9 mouse cellular contexts compared by ENCODE assay signal in the genomic region with DNA sequence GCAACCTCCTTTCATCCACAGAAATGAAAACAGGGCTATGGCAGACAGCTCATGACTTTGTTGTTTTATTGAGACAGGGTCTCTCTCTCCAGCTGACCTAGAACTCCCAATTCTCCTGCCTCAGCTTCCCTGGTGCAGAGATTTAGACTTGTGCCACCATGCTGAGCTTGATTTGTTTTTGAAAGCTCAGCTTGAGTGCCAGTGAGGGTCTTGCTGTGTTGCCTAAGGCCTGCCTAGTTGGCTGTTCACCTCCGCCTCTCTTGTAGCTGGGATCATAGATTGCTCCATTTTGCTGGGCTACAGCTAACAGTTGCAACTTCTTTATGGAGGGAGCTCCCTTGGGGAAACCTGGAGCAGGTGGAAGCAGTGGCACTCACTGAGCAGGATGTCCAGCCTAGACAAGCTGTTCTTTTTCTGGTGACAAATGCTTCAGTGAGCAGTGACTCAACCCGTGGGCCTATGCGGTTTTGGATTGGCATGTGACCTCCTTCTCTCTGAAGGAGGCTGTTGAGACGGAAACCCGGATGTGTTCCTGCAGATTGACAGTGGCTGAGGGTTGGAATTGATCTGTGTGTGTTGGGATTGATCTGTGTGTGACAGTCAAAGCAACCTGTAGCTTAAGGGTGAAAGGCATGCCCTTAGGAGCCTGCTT.
DNase-seq lines count a peak whose midpoint lies in the region; ATAC-seq and TF ChIP-seq lines count a peak whose summit lies in the region.
"Had no signal": no experiment of that assay in that cellular context is flagged by ENCODE, and none has a peak within 500 bp of the region (broad histone marks: within the 10 kb centered on the region; RNA-seq: fewer than 3 reads in every experiment).

No protein-coding gene starts in this region.

- peak; percentile 85 for DNase-seq in heart, adult 11 months
- no peak for DNase-seq in heart, adult 2 months
- DNase-seq in thymus, postnatal 14 days = peak; percentile 6
- DNase-seq in thymus, postnatal 4 days = no peak
- DNase-seq in ovary, postnatal 14 days (ENCODE audit: low spot score) = no peak

- no peak for TF ChIP-seq CTCF in heart, adult 2 months (IDR thresholded peaks at IDR 0.05)

- no peak for TF ChIP-seq POLR2A in heart, adult 2 months (IDR thresholded peaks at IDR 0.05; ENCODE audit: insufficient read depth, low read depth, low read length)

- no peak overlapping the region for H3K9ac ChIP-seq in heart, adult 2 months (ENCODE audit: low read depth, low read length)
- H3K9ac ChIP-seq in forebrain, embryonic 16.5 days (replicated peaks; ENCODE audit: low read depth, low read length) = no peak overlapping the region
- no peak overlapping the region for H3K9ac ChIP-seq in neural tube, embryonic 12.5 days

- no peak overlapping the region for H3K27ac ChIP-seq in heart, adult 2 months
- H3K27ac ChIP-seq in forebrain, embryonic 16.5 days (ENCODE audit: low read length) = no peak overlapping the region
- H3K27ac ChIP-seq in neural tube, embryonic 12.5 days = no peak overlapping the region
- H3K27ac ChIP-seq: macrophage had no signal

- H3K27me3 ChIP-seq in heart, adult 2 months (ENCODE audit: control insufficient read depth, insufficient read depth, low read length) = no peaks in the 10 kb centered on the region
- no peaks in the 10 kb centered on the region for H3K27me3 ChIP-seq in forebrain, embryonic 16.5 days (replicated peaks; ENCODE audit: control insufficient read depth, insufficient read depth, low read length)
- H3K27me3 ChIP-seq in neural tube, embryonic 12.5 days (replicated peaks) = no peaks in the 10 kb centered on the region

- 63% methylated on average over 5 of the region's 5 CpGs for WGBS in heart, adult 2 months
- 37% methylated on average over 5 of the region's 5 CpGs for WGBS in forebrain, embryonic 16.5 days
- 48% methylated on average over 5 of the region's 5 CpGs for WGBS in neural tube, embryonic 12.5 days

- 0 out of 2 replicates have a peak, but pooled peaks cover 2% of the 10 kb centered on the region for H3K9me3 ChIP-seq in forebrain, embryonic 16.5 days (ENCODE audit: control insufficient read depth, low read length)
- H3K9me3 ChIP-seq in neural tube, embryonic 12.5 days = no peaks in the 10 kb centered on the region

- peak; percentile 5; the same call in 1 of the 2 replicates for ATAC-seq in forebrain, embryonic 16.5 days
- peak; percentile 14; the same call in 1 of the 2 replicates for ATAC-seq in neural tube, embryonic 12.5 days (ENCODE audit: low FRiP score, low read depth)
- no peak for ATAC-seq in erythroblast, adult 5-6 weeks (replicated peaks; ENCODE audit: low FRiP score, poor library complexity, severe bottlenecking)

- H3K4me2 ChIP-seq in forebrain, embryonic 16.5 days (ENCODE audit: low read length) = no peak overlapping the region
- H3K4me2 ChIP-seq in neural tube, embryonic 12.5 days (replicated peaks) = peak overlapping the region; percentile 80

- TF ChIP-seq EP300 in heart, adult 2 months (IDR thresholded peaks at IDR 0.05; ENCODE audit: insufficient read depth, low read depth, low read length) = no peak

- H3K4me3 ChIP-seq in heart, adult 2 months = no peak overlapping the region
- H3K4me3 ChIP-seq in forebrain, embryonic 16.5 days (replicated peaks; ENCODE audit: low read length) = no peak overlapping the region
- H3K4me3 ChIP-seq in neural tube, embryonic 12.5 days = no peak overlapping the region

- intact Hi-C loops in heart, adult 2 months (cut with DNase I) = no loop called here

- no peaks in the 10 kb centered on the region for H3K36me3 ChIP-seq in heart, adult 2 months (ENCODE audit: control insufficient read depth, insufficient read depth, low read length)
- no peaks in the 10 kb centered on the region for H3K36me3 ChIP-seq in forebrain, embryonic 16.5 days (ENCODE audit: control insufficient read depth, insufficient read depth)
- no peaks in the 10 kb centered on the region for H3K36me3 ChIP-seq in neural tube, embryonic 12.5 days

- no peaks in the 10 kb centered on the region for H3K4me1 ChIP-seq in heart, adult 2 months (ENCODE audit: control insufficient read depth, insufficient read depth, low read length)
- peaks cover 14% of the 10 kb centered on the region for H3K4me1 ChIP-seq in forebrain, embryonic 16.5 days (replicated peaks; ENCODE audit: control insufficient read depth, insufficient read depth, low read length)
- peaks cover 8% of the 10 kb centered on the region; the same call in 1 of the 2 replicates for H3K4me1 ChIP-seq in neural tube, embryonic 12.5 days

- no peaks in the 10 kb centered on the region for H3K79me2 ChIP-seq in heart, adult 2 months (replicated peaks; ENCODE audit: control insufficient read depth, insufficient read depth, low read length)

Comparison
In these comparisons a context has a peak if more than half of its experiments do, and no peak if none do; other contexts are left out.
1. DNase-seq: peak in heart, adult 11 months (single experiment) and thymus, postnatal 14 days (single experiment); none in heart, adult 2 months (0 of 2), thymus, postnatal 4 days (single experiment) and ovary, postnatal 14 days (single experiment).